Mouse (Mus musculus) midbrain, embryonic 11.5 days (tissue): ENCODE measurements around the gene Senp2. TPM values are rescaled to one million over a fixed set of nuclear protein-coding genes. Genes with fewer than 3 reads are reported as not detected.

Experiments used
- ATAC-seq: fragments of 200-750 bp; cut with Nextera tagmentation; 2 replicates; pipeline ENCODE4 v1.8.0; 2017; ENCODE audit warnings: moderate TSS enrichment, moderate library complexity; ENCODE audit not compliant: low FRiP score
- DNase-seq: peaks from one replicate; pipeline ENCODE4 v3.0.0; 2015; ENCODE audit warnings: low spot score; ENCODE audit errors: missing footprints
- H3K27ac ChIP-seq: fragments of 300-500 bp; sonication (generic); 2 replicates; pipeline ENCODE4 v1.5.1; 2014; ENCODE audit warnings: low read depth, low read length
- H3K27me3 ChIP-seq: fragments of 300-500 bp; sonication (generic); 2 replicates; pipeline ENCODE4 v1.6.1; 2014; ENCODE audit warnings: mild to moderate bottlenecking, low read length, moderate library complexity, mixed read lengths; ENCODE audit not compliant: control insufficient read depth, insufficient read depth
- H3K36me3 ChIP-seq: fragments of 300-500 bp; sonication (generic); 2 replicates; pipeline ENCODE4 v1.6.1; 2014; ENCODE audit warnings: mild to moderate bottlenecking, low read length, moderate library complexity, mixed read lengths; ENCODE audit not compliant: control insufficient read depth, insufficient read depth
- H3K4me1 ChIP-seq: fragments of 300-500 bp; sonication (generic); 2 replicates; pipeline ENCODE4 v1.6.1; 2014; ENCODE audit warnings: low read length; ENCODE audit not compliant: control insufficient read depth, insufficient read depth
- H3K4me2 ChIP-seq: fragments of 300-500 bp; sonication (generic); 2 replicates; pipeline ENCODE4 v1.6.1; 2014; ENCODE audit warnings: mild to moderate bottlenecking, moderate library complexity
- H3K4me3 ChIP-seq: fragments of 300-500 bp; sonication (generic); 2 replicates; pipeline ENCODE4 v1.5.1; 2014; ENCODE audit warnings: low read depth, low read length
- H3K9ac ChIP-seq: fragments of 300-500 bp; sonication (generic); 2 replicates; pipeline ENCODE4 v1.6.1; 2014; ENCODE audit warnings: low read length
- H3K9me3 ChIP-seq: fragments of 300-500 bp; sonication (generic); 2 replicates; pipeline ENCODE4 v1.6.1; 2016; ENCODE audit warnings: low read length; ENCODE audit not compliant: control insufficient read depth
- WGBS: fragments of 180-500 bp; shearing (Covaris S2); extraction: QIAGEN DNeasy Blood & Tissue Kit; methylation state at CpG from one replicate; pipeline ENCODE4 v1.1.7; 2014; 5-methylcytosine and 5-hydroxymethylcytosine counted together
- polyA plus RNA-seq: library from polyadenylated mRNA; unstranded; fragments of >200 nt; fragmentation: Nextera tagmentation; extraction: Ambion mirVana; gene quantifications from 2 replicates; pipeline ENCODE4 v1.2.1, GENCODE M21; 2014

Gene Senp2
- polyA plus RNA-seq, 1 experiment from 2014 or later, result 62.8 TPM

DNA sequence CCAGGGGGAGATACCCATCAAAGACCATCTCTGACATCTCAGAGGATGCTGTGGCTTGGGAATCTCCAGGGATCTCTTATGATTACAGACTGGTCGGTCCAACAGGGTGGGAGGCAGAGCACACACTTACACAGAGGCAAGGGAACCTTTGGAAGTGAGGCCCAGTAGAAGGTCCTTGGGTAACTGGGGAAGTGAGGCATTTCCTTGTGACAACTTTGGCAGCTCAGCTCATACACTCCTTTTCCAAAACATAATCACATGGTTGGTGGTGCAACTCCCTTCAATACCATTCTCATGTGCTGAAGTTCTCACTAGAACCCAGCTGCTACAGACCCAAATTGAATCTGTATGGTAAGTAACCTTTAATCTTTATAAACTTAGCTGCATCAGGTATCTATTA is 86.5 kb downstream of the Senp2 start:
- no peak for ATAC-seq
- Histone ChIP-seq H3K4me3 (no peak overlapping the region), H3K9ac (no peak overlapping the region), H3K9me3 (no peaks in the 10 kb centered on the region), H3K36me3 (no peaks in the 10 kb centered on the region), H3K4me1 (peaks cover 6% of the 10 kb centered on the region; the same call in 1 of the 2 replicates), H3K4me2 (no peak overlapping the region), H3K27ac (no peak overlapping the region), H3K27me3 (no peaks in the 10 kb centered on the region)
- WGBS, result 96% methylated on average over 1 of the region's 1 CpGs
- DNase-seq, result no peak

DNA sequence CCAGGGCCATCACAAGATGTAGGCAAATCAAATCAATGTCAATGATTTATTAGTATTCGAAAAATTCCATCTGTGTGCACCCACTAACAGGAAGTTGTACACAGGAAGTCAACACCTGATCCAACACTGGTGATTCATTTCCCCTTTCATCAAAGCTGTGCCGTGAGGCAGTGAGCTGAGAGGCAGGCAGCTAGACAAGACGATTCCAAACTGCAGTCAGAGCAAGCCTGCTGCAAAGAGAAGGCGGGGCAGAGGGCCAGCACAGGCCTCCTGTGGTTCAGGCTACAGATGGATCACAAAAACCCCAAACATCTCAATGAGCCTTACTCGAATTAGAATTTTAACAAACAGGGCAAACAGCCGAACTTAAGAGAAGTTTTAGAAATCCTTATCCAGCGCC is 88.4 kb downstream of the Senp2 start:
- peaks cover 6% of the 10 kb centered on the region; the same call in 1 of the 2 replicates for H3K4me1 ChIP-seq
- H3K9ac ChIP-seq, result no peak overlapping the region
- H3K9me3 ChIP-seq, result no peaks in the 10 kb centered on the region
- H3K4me3 ChIP-seq, result no peak overlapping the region
- 50% methylated on average over 7 of the region's 7 CpGs for WGBS
- H3K27me3 ChIP-seq, result no peaks in the 10 kb centered on the region
- no peak for DNase-seq
- no peak overlapping the region for H3K27ac ChIP-seq
- no peak overlapping the region for H3K4me2 ChIP-seq
- ATAC-seq, result no peak
- no peaks in the 10 kb centered on the region for H3K36me3 ChIP-seq

Other genes starting within 250 kb of the Senp2 start
- 1.9 and 2.0 TPM in 2 replicates for gene Ehhadh, start 221.7 kb upstream of the Senp2 start, polyA plus RNA-seq
- 5.1 and 7.0 TPM in 2 replicates for gene Map3k13, start 215.1 kb upstream of the Senp2 start, polyA plus RNA-seq
- 31.4 and 32.7 TPM in 2 replicates for gene Tmem41a, start 61.9 kb upstream of the Senp2 start, polyA plus RNA-seq
- gene Liph, start 13.8 kb upstream of the Senp2 start, polyA plus RNA-seq, result 0.05 and 0.12 TPM in 2 replicates
- 108 and 109 TPM in 2 replicates for gene Igf2bp2, start 153.8 kb downstream of the Senp2 start, polyA plus RNA-seq